ENCODE assay signal across 8 mouse cellular contexts in genomic region chr15:83099533-83100331, GRCm38 (mm10). TPM values are rescaled to one million over a fixed set of nuclear protein-coding genes. Genes with fewer than 3 reads are reported as not detected.
A peak's percentile ranks its signal among the peaks of the same experiment; 100 is the strongest.
DNase-seq lines count a peak whose midpoint lies in the region; ATAC-seq lines count a peak whose summit lies in the region.

No protein-coding gene starts in this region.

- H3K4me3 ChIP-seq in hindbrain, embryonic 12.5 days: peak overlapping the region; percentile 41

- no peak overlapping the region for H3K27ac ChIP-seq in hindbrain, embryonic 12.5 days

- intact Hi-C loops in left cerebral cortex, postnatal 36 days (cut with DNase I): no loop called here

- H3K9ac ChIP-seq in hindbrain, embryonic 12.5 days: peak overlapping the region; percentile 56

- peaks cover 17% of the 10 kb centered on the region for H3K4me1 ChIP-seq in hindbrain, embryonic 12.5 days

- peak; percentile 96 for DNase-seq in Muller cell, postnatal 12 days (ENCODE audit: inconsistent ontology term)
- DNase-seq in c-Kit-positive CD71-negative TER-119-negative erythroid progenitor cells, embryonic 14.5 days (ENCODE audit: low read depth): peak; percentile 89
- DNase-seq in forelimb bud, embryonic 11.5 days (ENCODE audit: low read depth, low spot score): peak; percentile 81
- DNase-seq in left cerebral cortex, postnatal 36 days (ENCODE audit: low spot score in 2 of 2): peak; percentile 58 to 59
- peak; percentile 85 for DNase-seq in mesoderm, embryonic 11.5 days (ENCODE audit: low read depth, low spot score)
- peak; percentile 59 for DNase-seq in right cerebral cortex, postnatal 4 days
- peak; percentile 92 for DNase-seq in yolk sac, embryonic 10.5 days (ENCODE audit: low spot score)

- WGBS in hindbrain, embryonic 12.5 days: 2% methylated on average over 31 of the region's 31 CpGs

- H3K27me3 ChIP-seq in hindbrain, embryonic 12.5 days: peaks cover 21% of the 10 kb centered on the region

- peak; percentile 77 for ATAC-seq in hindbrain, embryonic 12.5 days (ENCODE audit: low FRiP score)

- peak overlapping the region; percentile 71 for H3K4me2 ChIP-seq in hindbrain, embryonic 12.5 days (replicated peaks)

- H3K9me3 ChIP-seq in hindbrain, embryonic 12.5 days (replicated peaks): no peaks in the 10 kb centered on the region

- no peaks in the 10 kb centered on the region for H3K36me3 ChIP-seq in hindbrain, embryonic 12.5 days

RNA-seq across cellular contexts. Expression of gene Serhl, which starts 10.4 kb away (rescaled TPM):
- 44.3 and 46.1 TPM in 2 replicates for polyA plus RNA-seq in hindbrain, embryonic 12.5 days (2016; fragmentation: Nextera tagmentation; extraction: Ambion mirVana)
- 10 to 100 TPM in 1 of 2 experiments, 1 to 10 TPM in 1; 9.3 to 12.3 TPM for total RNA-seq in left cerebral cortex, postnatal 36 days (2021)

RNA-seq across cellular contexts. Expression of gene Rrp7a, which starts 22.9 kb away (rescaled TPM):
- 64.5 and 74.1 TPM in 2 replicates for polyA plus RNA-seq in hindbrain, embryonic 12.5 days (2016; fragmentation: Nextera tagmentation; extraction: Ambion mirVana)
- total RNA-seq in left cerebral cortex, postnatal 36 days (2021): 100 to 1,000 TPM; 148 to 158 TPM

RNA-seq across cellular contexts. Expression of gene Poldip3, which starts 49.5 kb away (rescaled TPM):
- polyA plus RNA-seq in hindbrain, embryonic 12.5 days (2016; fragmentation: Nextera tagmentation; extraction: Ambion mirVana): 163 and 168 TPM in 2 replicates
- 10 to 100 TPM; 84.5 to 87.4 TPM for total RNA-seq in left cerebral cortex, postnatal 36 days (2021)
